Mouse (Mus musculus): ENCODE results near the gene Tchh. TPM values are rescaled to one million over a fixed set of nuclear protein-coding genes. Genes with fewer than 3 reads are reported as not detected.
"Not testable (repeated sequence)": the region's sequence is repeated elsewhere in the genome, so short reads cannot be mapped to it uniquely, and the experiment has no call there.

The Tchh gene
- polyA plus RNA-seq, 1 experiment from 2014 or later: 0.25 TPM

GRCm38 (mm10) chr3:93445165-93445705 is 3.1 kb downstream of the Tchh start:
- Histone ChIP-seq H3K27me3 (ENCODE audit: control insufficient read depth, insufficient read depth, low read length) (peaks cover 20% of the 10 kb centered on the region; the same call in 1 of the 2 replicates), H3K4me1 (replicated peaks; ENCODE audit: control insufficient read depth, insufficient read depth, low read length) (peaks cover 2% of the 10 kb centered on the region; the same call in 1 of the 2 replicates), H3K36me3 (ENCODE audit: control insufficient read depth, insufficient read depth, low read length) (no peaks in the 10 kb centered on the region), H3K9ac (ENCODE audit: low read length) (peak overlapping the region; percentile 57), H3K4me3 (ENCODE audit: low read depth, low read length) (peak overlapping the region; percentile 44), H3K4me2 (ENCODE audit: low read depth, low read length, severe bottlenecking) (peak overlapping the region; percentile 90), H3K9me3 (ENCODE audit: control insufficient read depth, low read length) (no peaks in the 10 kb centered on the region), H3K27ac (ENCODE audit: low read depth, low read length) (no peak overlapping the region)
- WGBS: under 1% methylated on average over 36 of the region's 36 CpGs
- ATAC-seq (replicated peaks; ENCODE audit: low FRiP score) (no peak), DNase-seq (ENCODE audit: low spot score) (peak; percentile 65)

- Histone ChIP-seq H3K9me3 (ENCODE audit: control insufficient read depth, low read length) (no peaks in the 10 kb centered on the region), H3K4me2 (ENCODE audit: low read depth, low read length, severe bottlenecking) (peak overlapping the region; percentile 90), H3K4me3 (ENCODE audit: low read depth, low read length) (peak overlapping the region; percentile 44), H3K27ac (ENCODE audit: low read depth, low read length) (no peak overlapping the region), H3K9ac (ENCODE audit: low read length) (peak overlapping the region; percentile 37), H3K27me3 (ENCODE audit: control insufficient read depth, insufficient read depth, low read length) (peaks cover 20% of the 10 kb centered on the region; the same call in 1 of the 2 replicates), H3K4me1 (replicated peaks; ENCODE audit: control insufficient read depth, insufficient read depth, low read length) (peaks cover 2% of the 10 kb centered on the region; the same call in 1 of the 2 replicates), H3K36me3 (ENCODE audit: control insufficient read depth, insufficient read depth, low read length) (no peaks in the 10 kb centered on the region)
- under 1% methylated on average over 54 of the region's 54 CpGs for WGBS
- peak; percentile 78 for DNase-seq (ENCODE audit: low spot score)
- ATAC-seq (replicated peaks; ENCODE audit: low FRiP score): no peak
Observed at GRCm38 (mm10) chr3:93446128-93446755, 4.1 kb downstream of the Tchh start.

- H3K9ac ChIP-seq (ENCODE audit: low read length): peak overlapping the region; percentile 37
- H3K4me1 ChIP-seq (replicated peaks; ENCODE audit: control insufficient read depth, insufficient read depth, low read length); ATAC-seq (replicated peaks; ENCODE audit: low FRiP score); H3K27ac ChIP-seq (ENCODE audit: low read depth, low read length); DNase-seq (ENCODE audit: low spot score); H3K36me3 ChIP-seq (ENCODE audit: control insufficient read depth, insufficient read depth, low read length); H3K9me3 ChIP-seq (ENCODE audit: control insufficient read depth, low read length): not testable (repeated sequence)
- 1% methylated on average over 32 of the region's 32 CpGs for WGBS
- H3K4me3 ChIP-seq (ENCODE audit: low read depth, low read length): peak overlapping the region; percentile 44
- H3K27me3 ChIP-seq (ENCODE audit: control insufficient read depth, insufficient read depth, low read length): peaks cover 20% of the 10 kb centered on the region; the same call in 1 of the 2 replicates
- peak overlapping the region; percentile 90 for H3K4me2 ChIP-seq (ENCODE audit: low read depth, low read length, severe bottlenecking)
Observed at GRCm38 (mm10) chr3:93446756-93447137, 4.6 kb downstream of the Tchh start.

GRCm38 (mm10) chr3:93447138-93447841 is 5.2 kb downstream of the Tchh start:
- ATAC-seq (replicated peaks; ENCODE audit: low FRiP score) (peak; percentile 71), DNase-seq (ENCODE audit: low spot score) (peak; percentile 87)
- Histone ChIP-seq H3K4me2 (ENCODE audit: low read depth, low read length, severe bottlenecking) (peak overlapping the region; percentile 90), H3K27me3 (ENCODE audit: control insufficient read depth, insufficient read depth, low read length) (peaks cover 20% of the 10 kb centered on the region; the same call in 1 of the 2 replicates), H3K4me1 (replicated peaks; ENCODE audit: control insufficient read depth, insufficient read depth, low read length) (peaks cover 2% of the 10 kb centered on the region; the same call in 1 of the 2 replicates), H3K9me3 (ENCODE audit: control insufficient read depth, low read length) (no peaks in the 10 kb centered on the region), H3K4me3 (ENCODE audit: low read depth, low read length) (peak overlapping the region; percentile 44), H3K27ac (ENCODE audit: low read depth, low read length) (no peak overlapping the region), H3K36me3 (ENCODE audit: control insufficient read depth, insufficient read depth, low read length) (no peaks in the 10 kb centered on the region), H3K9ac (ENCODE audit: low read length) (peak overlapping the region; percentile 37)
- WGBS: under 1% methylated on average over 59 of the region's 59 CpGs

GRCm38 (mm10) chr3:93466556-93466955 is 24.4 kb downstream of the Tchh start:
- H3K36me3 ChIP-seq (ENCODE audit: control insufficient read depth, insufficient read depth, low read length): no peaks in the 10 kb centered on the region
- no peaks in the 10 kb centered on the region for H3K27me3 ChIP-seq (ENCODE audit: control insufficient read depth, insufficient read depth, low read length)
- no peak overlapping the region for H3K9ac ChIP-seq (ENCODE audit: low read length)
- no peak overlapping the region for H3K4me2 ChIP-seq (ENCODE audit: low read depth, low read length, severe bottlenecking)
- DNase-seq (ENCODE audit: low spot score): no peak
- no peak for ATAC-seq (replicated peaks; ENCODE audit: low FRiP score)
- H3K4me1 ChIP-seq (replicated peaks; ENCODE audit: control insufficient read depth, insufficient read depth, low read length): no peaks in the 10 kb centered on the region
- 83% methylated on average over 3 of the region's 3 CpGs for WGBS
- H3K27ac ChIP-seq (ENCODE audit: low read depth, low read length): no peak overlapping the region
- no peak overlapping the region for H3K4me3 ChIP-seq (ENCODE audit: low read depth, low read length)
- no peaks in the 10 kb centered on the region for H3K9me3 ChIP-seq (ENCODE audit: control insufficient read depth, low read length)

DNA sequence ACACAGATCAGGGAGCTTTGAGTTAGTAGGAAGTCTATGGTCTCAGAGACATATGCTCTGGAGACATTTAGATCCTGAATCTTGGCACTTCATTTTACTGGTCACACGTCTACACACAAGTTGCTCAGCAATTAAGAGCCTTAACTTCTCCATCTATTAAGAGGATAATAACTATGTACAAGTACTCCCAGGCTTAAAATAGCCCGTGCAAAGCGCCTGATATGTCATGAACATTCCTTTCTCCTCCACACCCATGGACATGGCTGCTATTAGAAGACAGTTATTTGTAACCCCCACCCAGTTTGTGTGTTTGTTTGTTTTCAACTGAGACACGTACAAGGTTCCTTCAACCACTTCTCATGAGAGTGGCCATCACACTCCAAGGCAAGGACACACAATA is 25.0 kb downstream of the Tchh start:
- Histone ChIP-seq H3K9ac (ENCODE audit: low read length) (no peak overlapping the region), H3K9me3 (ENCODE audit: control insufficient read depth, low read length) (no peaks in the 10 kb centered on the region), H3K4me1 (replicated peaks; ENCODE audit: control insufficient read depth, insufficient read depth, low read length) (no peaks in the 10 kb centered on the region), H3K27me3 (ENCODE audit: control insufficient read depth, insufficient read depth, low read length) (no peaks in the 10 kb centered on the region), H3K4me2 (ENCODE audit: low read depth, low read length, severe bottlenecking) (no peak overlapping the region), H3K36me3 (ENCODE audit: control insufficient read depth, insufficient read depth, low read length) (no peaks in the 10 kb centered on the region), H3K4me3 (ENCODE audit: low read depth, low read length) (no peak overlapping the region), H3K27ac (ENCODE audit: low read depth, low read length) (no peak overlapping the region)
- DNase-seq (ENCODE audit: low spot score) (no peak), ATAC-seq (replicated peaks; ENCODE audit: low FRiP score) (no peak)
- 90% methylated on average over 4 of the region's 4 CpGs for WGBS

DNA sequence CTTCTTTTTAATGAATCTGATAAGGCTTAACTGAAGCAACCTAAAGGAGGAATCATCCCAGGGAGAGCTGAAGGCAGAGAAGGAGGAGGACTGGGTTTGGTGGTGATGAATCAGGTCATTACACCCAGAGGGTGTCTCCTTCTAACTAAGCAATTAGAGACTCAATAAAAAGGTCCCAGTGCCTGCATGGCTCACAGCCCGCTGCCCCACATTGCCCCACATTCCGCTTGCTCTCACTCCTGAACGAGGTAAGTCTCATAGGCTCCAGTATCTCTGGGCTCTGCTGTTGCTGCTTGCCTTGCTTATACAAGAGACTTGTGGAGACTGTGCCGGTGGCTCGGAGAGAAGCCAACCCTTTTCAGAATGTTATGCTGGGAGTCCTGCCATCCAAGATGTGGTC is 26.4 kb downstream of the Tchh start, which contains the start of gene Tchhl1:
TSS of gene Tchhl1 (plus strand) at position 194 of the 400 bp plus-strand sequence.
- no peaks in the 10 kb centered on the region for H3K9me3 ChIP-seq (ENCODE audit: control insufficient read depth, low read length)
- 76% methylated on average over 5 of the region's 5 CpGs for WGBS
- H3K4me1 ChIP-seq (replicated peaks; ENCODE audit: control insufficient read depth, insufficient read depth, low read length): no peaks in the 10 kb centered on the region
- no peak within 1 kb of the TSS for H3K27ac ChIP-seq (ENCODE audit: low read depth, low read length)
- H3K4me2 ChIP-seq (ENCODE audit: low read depth, low read length, severe bottlenecking): no peak within 1 kb of the TSS
- DNase-seq (ENCODE audit: low spot score) (no peak), ATAC-seq (replicated peaks; ENCODE audit: low FRiP score) (no peak)
- H3K9ac ChIP-seq (ENCODE audit: low read length): no peak within 1 kb of the TSS
- no peak within 1 kb of the TSS for H3K4me3 ChIP-seq (ENCODE audit: low read depth, low read length)
- H3K36me3 ChIP-seq (ENCODE audit: control insufficient read depth, insufficient read depth, low read length): no peaks in the 10 kb centered on the region
- no peaks in the 10 kb centered on the region for H3K27me3 ChIP-seq (ENCODE audit: control insufficient read depth, insufficient read depth, low read length)

DNA sequence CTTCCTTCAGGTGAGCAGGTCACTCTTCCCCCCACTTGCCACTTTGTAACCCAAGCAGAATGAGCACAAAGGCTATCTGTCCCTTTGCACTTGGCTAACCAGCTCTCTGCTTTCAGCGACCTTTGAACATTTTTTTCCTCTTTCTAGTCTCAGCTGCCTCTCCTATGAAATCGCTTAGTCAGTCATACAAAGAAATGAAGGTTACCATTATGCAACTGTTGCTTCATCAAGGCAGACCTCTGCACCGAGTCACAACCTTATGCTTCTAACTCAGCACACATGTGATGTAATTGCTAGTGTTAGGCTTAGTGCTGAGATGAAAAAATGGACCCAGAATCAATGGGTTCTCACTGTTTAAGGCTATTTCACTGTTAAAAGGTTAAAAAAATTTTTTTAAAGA is 27.5 kb downstream of the Tchh start:
- DNase-seq (ENCODE audit: low spot score) (no peak), ATAC-seq (replicated peaks; ENCODE audit: low FRiP score) (no peak)
- Histone ChIP-seq H3K27ac (ENCODE audit: low read depth, low read length) (no peak overlapping the region), H3K4me1 (replicated peaks; ENCODE audit: control insufficient read depth, insufficient read depth, low read length) (no peaks in the 10 kb centered on the region), H3K27me3 (ENCODE audit: control insufficient read depth, insufficient read depth, low read length) (no peaks in the 10 kb centered on the region), H3K9me3 (ENCODE audit: control insufficient read depth, low read length) (no peaks in the 10 kb centered on the region), H3K4me3 (ENCODE audit: low read depth, low read length) (no peak overlapping the region), H3K36me3 (ENCODE audit: control insufficient read depth, insufficient read depth, low read length) (no peaks in the 10 kb centered on the region), H3K4me2 (ENCODE audit: low read depth, low read length, severe bottlenecking) (no peak overlapping the region), H3K9ac (ENCODE audit: low read length) (no peak overlapping the region)
- 76% methylated on average over 3 of the region's 3 CpGs for WGBS
